Mouse (Mus musculus) left cerebral cortex, adult 11 months (tissue): ENCODE results near the gene Ugt2a1.
"Not testable (repeated sequence)": the region's sequence is repeated elsewhere in the genome, so short reads cannot be mapped to it uniquely, and the experiment has no call there.

ENCODE experiments used
- DNase-seq: peaks from one replicate; pipeline ENCODE4 v3.0.0; 2022; ENCODE audit warnings: low spot score

The Ugt2a1 gene

GRCm38 (mm10) chr5:87490771-87491170 lies at the start of gene Ugt2a1:
TSS of gene Ugt2a1 (minus strand) at chr5:87490871.
- DNase-seq: no peak

GRCm38 (mm10) chr5:87538111-87538510 lies 47.4 kb upstream of the Ugt2a1 start, which contains the start of gene Sult1b1:
TSS of gene Sult1b1 (minus strand) at chr5:87538195.
- DNase-seq: no peak

- no peak for DNase-seq
Observed at GRCm38 (mm10) chr5:87535994-87536644, 45.4 kb upstream of the Ugt2a1 start.

GRCm38 (mm10) chr5:87532288-87532687 lies 41.6 kb upstream of the Ugt2a1 start:
- no peak for DNase-seq

- not testable (repeated sequence) for DNase-seq
Observed at GRCm38 (mm10) chr5:87523561-87523960, 32.9 kb upstream of the Ugt2a1 start.

GRCm38 (mm10) chr5:87505776-87506458 lies 15.2 kb upstream of the Ugt2a1 start:
- no peak for DNase-seq

- DNase-seq: no peak
Observed at GRCm38 (mm10) chr5:87502687-87503086, 12.0 kb upstream of the Ugt2a1 start.

- no peak for DNase-seq
Observed at GRCm38 (mm10) chr5:87499341-87499740, 8.7 kb upstream of the Ugt2a1 start.

- DNase-seq: no peak
Observed at GRCm38 (mm10) chr5:87498936-87499335, 8.3 kb upstream of the Ugt2a1 start.

- not testable (repeated sequence) for DNase-seq
Observed at GRCm38 (mm10) chr5:87486706-87487105, 4.0 kb downstream of the Ugt2a1 start, which contains the start of gene Gm43638. TSS of gene Gm43638 (minus strand) at chr5:87486806.

GRCm38 (mm10) chr5:87482160-87482559 lies 8.5 kb downstream of the Ugt2a1 start, which contains the start of gene Ugt2a2:
TSS of gene Ugt2a2 (minus strand) at chr5:87482260.
- DNase-seq: no peak

GRCm38 (mm10) chr5:87458810-87459209 lies 31.9 kb downstream of the Ugt2a1 start:
- DNase-seq: no peak

- DNase-seq: no peak
Observed at GRCm38 (mm10) chr5:87457701-87458100, 33.0 kb downstream of the Ugt2a1 start.

GRCm38 (mm10) chr5:87456216-87456850 lies 34.3 kb downstream of the Ugt2a1 start:
- DNase-seq: no peak

- DNase-seq: no peak
Observed at GRCm38 (mm10) chr5:87455519-87455918, 35.2 kb downstream of the Ugt2a1 start.

GRCm38 (mm10) chr5:87452514-87452913 lies 38.2 kb downstream of the Ugt2a1 start:
- DNase-seq: not testable (repeated sequence)

GRCm38 (mm10) chr5:87436264-87436663 lies 54.4 kb downstream of the Ugt2a1 start:
- DNase-seq: no peak

GRCm38 (mm10) chr5:87425676-87426075 lies 65.0 kb downstream of the Ugt2a1 start:
- no peak for DNase-seq

GRCm38 (mm10) chr5:87424041-87424440 lies 66.6 kb downstream of the Ugt2a1 start, which contains the start of gene Ugt2b38:
TSS of gene Ugt2b38 (minus strand) at chr5:87424203.
- not testable (repeated sequence) for DNase-seq
